Mouse (Mus musculus): ENCODE data around the gene Ppm1e. TPM values are rescaled to one million over a fixed set of nuclear protein-coding genes. Genes with fewer than 3 reads are reported as not detected.

Gene Ppm1e
- total and polyA plus RNA-seq, 3 experiments = 0.64 to 0.86 (median 0.74) TPM

- no peaks in the 10 kb centered on the region for H3K27me3 ChIP-seq (replicated peaks)
- no peak overlapping the region for H3K9ac ChIP-seq (ENCODE audit: insufficient read depth, low read depth)
- H3K4me3 ChIP-seq (replicated peaks in 1 of 3; ENCODE audit: low read depth in 2 of 3, low read length in 2 of 3, poor library complexity in 1 of 3) = no peak overlapping the region
- H3K4me2 ChIP-seq (ENCODE audit: insufficient read depth, low read depth, poor library complexity, severe bottlenecking) = no peak overlapping the region
- no peaks in the 10 kb centered on the region for H3K9me3 ChIP-seq (replicated peaks; ENCODE audit: low read length)
- peaks cover 5 to 49% of the 10 kb centered on the region in 2 experiments for H3K4me1 ChIP-seq (ENCODE audit: control insufficient read depth in 1 of 2, insufficient read depth in 2 of 2)
- no peak for DNase-seq (ENCODE audit: extremely low read depth)
- peaks cover 8 to 38% of the 10 kb centered on the region in 2 experiments for H3K36me3 ChIP-seq (replicated peaks in 1 of 2; ENCODE audit: control insufficient read depth in 1 of 2, insufficient read depth in 1 of 2, low read length in 1 of 2)
- in situ Hi-C loops (cut with MboI; ENCODE audit: low pct_ligation_motif_present, low pct_unique_long_range_greater_than_20kb, low sequenced_read_pairs) (no loop called here), dilution Hi-C loops (cut with MboI; ENCODE audit: extremely low pct_ligation_motif_present, extremely low pct_unique_long_range_greater_than_20kb, low sequenced_read_pairs) (no loop called here)
- no peak overlapping the region for H3K27ac ChIP-seq (ENCODE audit: insufficient read depth, low read depth)
- no peaks in the 10 kb centered on the region for H3K79me2 ChIP-seq (replicated peaks; ENCODE audit: control insufficient read depth, extremely low read depth, insufficient read depth, poor library complexity, severe bottlenecking)
- TF ChIP-seq USF1 (IDR thresholded peaks at IDR 0.05; ENCODE audit: low read depth, low read length) (no peak), SIN3A (IDR thresholded peaks at IDR 0.05; ENCODE audit: low read length) (no peak), RAD21 (IDR thresholded peaks at IDR 0.05; ENCODE audit: low read depth, low read length) (peak; percentile 22), ZKSCAN1 (IDR thresholded peaks at IDR 0.05; ENCODE audit: borderline replicate concordance, low read depth, low read length) (no peak), MAX (IDR thresholded peaks at IDR 0.05; ENCODE audit: low read length) (no peak), ZC3H11A (IDR thresholded peaks at IDR 0.05; ENCODE audit: low read depth, low read length) (no peak), NRF1 (IDR thresholded peaks at IDR 0.05; ENCODE audit: low read depth, low read length) (no peak), UBTF (IDR thresholded peaks at IDR 0.05; ENCODE audit: low read depth, low read length) (no peak), CTCF (conservative IDR thresholded peaks at IDR 0.05 in 1 of 2, IDR thresholded peaks at IDR 0.05 in 1 of 2; ENCODE audit: low read depth in 2 of 2, low read length in 2 of 2) (peak in 1 of 2 experiments; percentile 23; a peak in 2 of 4 replicates), MAZ (IDR thresholded peaks at IDR 0.05; ENCODE audit: low read depth, low read length) (no peak), SMC3 (IDR thresholded peaks at IDR 0.05; ENCODE audit: low read depth, low read length) (peak; percentile 21), ZMIZ1 (IDR thresholded peaks at IDR 0.05; ENCODE audit: low read depth, low read length) (no peak)
Measured at GRCm38 (mm10) chr11:87241256-87241655, 117.6 kb downstream of the Ppm1e start.

GRCm38 (mm10) chr11:87240833-87241215, 118.0 kb downstream of the Ppm1e start:
- Histone ChIP-seq H3K9ac (ENCODE audit: insufficient read depth, low read depth) (no peak overlapping the region), H3K4me3 (replicated peaks in 1 of 3; ENCODE audit: low read depth in 2 of 3, low read length in 2 of 3, poor library complexity in 1 of 3) (no peak overlapping the region), H3K79me2 (replicated peaks; ENCODE audit: control insufficient read depth, extremely low read depth, insufficient read depth, poor library complexity, severe bottlenecking) (no peaks in the 10 kb centered on the region), H3K27ac (ENCODE audit: insufficient read depth, low read depth) (no peak overlapping the region), H3K4me2 (ENCODE audit: insufficient read depth, low read depth, poor library complexity, severe bottlenecking) (no peak overlapping the region), H3K9me3 (replicated peaks; ENCODE audit: low read length) (no peaks in the 10 kb centered on the region), H3K27me3 (replicated peaks) (no peaks in the 10 kb centered on the region), H3K4me1 (ENCODE audit: control insufficient read depth in 1 of 2, insufficient read depth in 2 of 2) (peaks cover 5 to 53% of the 10 kb centered on the region in 2 experiments), H3K36me3 (replicated peaks in 1 of 2; ENCODE audit: control insufficient read depth in 1 of 2, insufficient read depth in 1 of 2, low read length in 1 of 2) (peaks cover 8 to 41% of the 10 kb centered on the region in 2 experiments)
- in situ Hi-C loops (cut with MboI; ENCODE audit: low pct_ligation_motif_present, low pct_unique_long_range_greater_than_20kb, low sequenced_read_pairs) = no loop called here
- no peak for DNase-seq (ENCODE audit: extremely low read depth)
- TF ChIP-seq MAFK (IDR thresholded peaks at IDR 0.05; ENCODE audit: insufficient replicate concordance, low read length) = no peak
- no peak for TF ChIP-seq ZC3H11A (IDR thresholded peaks at IDR 0.05; ENCODE audit: low read depth, low read length)
- TF ChIP-seq JUND (conservative IDR thresholded peaks at IDR 0.05; ENCODE audit: low read depth, low read length) = no peak
- dilution Hi-C loops (cut with MboI; ENCODE audit: extremely low pct_ligation_motif_present, extremely low pct_unique_long_range_greater_than_20kb, low sequenced_read_pairs) = no loop called here
